Mouse (Mus musculus): ENCODE measurements around the gene Magi2.

Magi2 gene

DNA sequence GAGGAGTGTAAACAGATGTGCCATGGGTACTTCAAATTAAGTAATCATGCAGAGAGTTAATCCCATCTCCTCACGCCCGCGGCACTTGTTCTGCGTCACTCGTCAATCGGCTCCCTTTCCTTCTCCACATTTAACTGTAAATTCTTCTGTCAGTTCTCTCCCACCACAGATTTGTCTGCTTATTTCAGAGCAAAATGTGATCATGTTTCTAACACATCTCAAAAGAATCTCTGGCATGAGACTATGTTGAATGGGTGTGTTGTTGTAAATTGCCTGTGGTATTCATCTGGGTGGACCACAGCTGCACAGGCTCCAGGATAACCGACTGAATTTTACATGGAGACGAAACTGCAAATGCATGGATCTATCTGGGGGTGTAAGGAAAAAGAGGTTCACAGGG lies 1408.0 kb downstream of the Magi2 start:
- DNase-seq (ENCODE audit: low read depth in 2 of 2, low spot score in 2 of 2): no peak

DNA sequence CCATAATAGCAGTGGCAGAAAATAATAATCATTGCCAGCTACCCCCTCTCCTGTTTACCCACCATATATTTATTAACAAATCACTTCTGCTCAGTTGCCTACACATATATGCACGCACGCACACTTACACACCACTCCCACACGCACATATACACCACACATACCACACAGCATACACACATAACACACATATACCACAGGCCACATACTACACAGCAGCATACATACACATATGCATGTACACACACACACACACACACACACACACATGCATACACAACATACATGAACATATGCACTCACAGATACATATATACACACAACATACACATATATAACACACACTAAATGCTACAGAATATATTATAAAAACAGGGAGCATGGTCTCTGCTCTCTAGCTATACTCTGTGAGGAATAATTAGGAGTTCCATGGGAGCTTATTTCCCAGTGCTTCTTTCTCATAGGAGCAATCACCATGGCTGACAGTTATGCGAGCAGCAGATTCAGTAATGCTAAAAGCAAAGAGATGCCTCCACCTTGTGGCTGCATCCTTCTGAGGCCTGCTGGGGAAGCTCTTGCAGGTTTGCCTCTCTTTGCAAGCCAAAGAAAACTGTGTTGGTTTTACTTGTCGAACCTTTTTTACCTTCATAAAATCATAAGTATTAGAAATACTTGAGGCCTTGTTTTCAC lies 1410.6 kb downstream of the Magi2 start:
- DNase-seq (ENCODE audit: low read depth in 2 of 2, low spot score in 2 of 2): no peak

DNA sequence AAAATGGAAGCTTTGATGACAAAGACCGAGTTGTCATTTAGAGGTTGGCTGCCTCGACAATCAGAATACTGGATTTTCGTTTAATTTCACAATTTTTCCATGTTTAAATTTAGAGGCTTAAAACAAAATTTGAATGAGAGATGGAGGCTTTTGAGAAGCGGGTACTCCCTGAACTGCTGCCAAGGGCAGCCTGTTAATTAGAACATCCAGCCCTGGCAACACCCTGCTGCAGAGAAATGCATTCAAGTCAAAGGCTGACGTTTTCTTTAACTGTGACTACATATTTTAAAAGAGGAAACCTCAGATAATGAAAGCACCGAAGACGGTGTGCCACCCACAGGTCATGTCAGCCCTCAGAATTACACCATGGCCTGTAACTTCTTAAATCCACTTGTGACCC lies 1415.4 kb downstream of the Magi2 start:
- DNase-seq (ENCODE audit: low read depth in 2 of 2, low spot score in 2 of 2): no peak

DNA sequence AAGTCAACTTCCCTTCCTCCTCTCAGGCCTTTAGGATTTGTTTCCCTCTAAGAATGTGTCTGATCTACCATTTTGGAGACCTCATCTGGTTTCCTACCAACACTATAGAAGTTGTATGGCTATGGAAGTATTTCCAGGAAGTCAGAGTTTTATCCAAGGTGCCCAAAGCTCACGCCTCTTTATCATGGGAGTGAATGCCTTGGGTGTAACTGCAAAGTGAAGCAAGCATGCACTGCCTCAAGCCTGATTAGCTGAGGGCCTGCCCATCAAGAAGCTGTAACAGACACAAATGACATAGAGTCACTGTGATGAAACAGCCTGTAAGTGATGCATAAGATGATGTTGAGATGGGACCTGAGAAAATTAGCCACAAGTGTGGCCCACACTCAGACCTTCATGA lies 1416.9 kb downstream of the Magi2 start:
- DNase-seq (ENCODE audit: low read depth in 2 of 2, low spot score in 2 of 2): no peak

DNA sequence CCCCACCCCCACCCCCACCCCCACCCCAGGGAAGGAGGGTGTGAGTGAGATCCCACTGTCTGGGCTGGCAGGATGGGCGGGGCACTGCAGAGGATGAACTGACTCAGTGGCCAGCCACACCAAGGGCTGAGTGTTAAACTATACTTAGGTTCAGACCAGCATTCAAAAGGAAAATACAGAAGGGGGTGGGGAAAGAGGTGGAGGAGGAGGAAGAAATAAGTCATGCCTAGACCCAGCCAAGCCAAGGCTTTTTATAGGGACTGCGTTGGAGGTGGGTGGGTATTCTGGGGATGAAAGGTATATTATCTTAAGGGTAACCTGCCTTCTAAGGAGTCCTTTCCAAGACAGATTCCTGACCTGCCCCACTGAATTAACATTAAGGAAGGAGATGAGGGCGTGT lies 1420.1 kb downstream of the Magi2 start:
- no peak for DNase-seq (ENCODE audit: low read depth in 2 of 2, low spot score in 2 of 2)

DNA sequence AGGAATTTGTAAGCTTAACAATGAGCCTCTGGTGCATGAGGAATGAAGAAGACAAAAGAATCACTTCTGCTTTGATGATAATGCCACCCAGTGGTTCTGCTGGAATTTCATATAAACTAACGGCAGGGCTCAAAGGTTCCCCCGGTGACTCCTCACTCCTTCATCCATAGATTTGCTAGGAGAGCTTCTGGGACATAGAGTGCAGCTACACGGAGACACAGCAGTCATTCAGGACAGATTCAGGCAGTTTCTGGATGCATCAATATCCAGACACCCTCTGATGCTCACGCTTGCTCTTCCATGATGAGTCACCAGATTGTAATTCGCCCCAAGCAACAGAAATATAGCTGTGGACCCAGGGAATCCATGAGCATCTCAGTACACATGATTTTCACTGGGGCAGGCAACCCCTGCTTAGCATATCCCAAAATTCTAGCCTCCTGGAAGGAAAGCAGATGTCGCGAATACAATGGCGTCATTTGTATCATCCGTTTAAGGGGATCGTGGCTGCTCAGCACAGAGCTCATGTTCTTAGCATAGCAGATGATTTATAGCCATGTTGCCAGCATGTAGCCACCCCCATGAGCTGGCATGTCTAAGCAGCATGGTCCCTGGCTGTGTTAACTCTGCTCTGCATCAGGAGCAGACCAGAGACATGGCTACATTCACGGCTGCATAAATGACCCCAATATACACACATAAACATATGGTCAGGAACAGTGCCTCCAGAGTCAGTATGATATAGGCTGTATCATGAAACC lies 1426.8 kb downstream of the Magi2 start:
- no peak for DNase-seq (ENCODE audit: low read depth in 2 of 2, low spot score in 2 of 2)

DNA sequence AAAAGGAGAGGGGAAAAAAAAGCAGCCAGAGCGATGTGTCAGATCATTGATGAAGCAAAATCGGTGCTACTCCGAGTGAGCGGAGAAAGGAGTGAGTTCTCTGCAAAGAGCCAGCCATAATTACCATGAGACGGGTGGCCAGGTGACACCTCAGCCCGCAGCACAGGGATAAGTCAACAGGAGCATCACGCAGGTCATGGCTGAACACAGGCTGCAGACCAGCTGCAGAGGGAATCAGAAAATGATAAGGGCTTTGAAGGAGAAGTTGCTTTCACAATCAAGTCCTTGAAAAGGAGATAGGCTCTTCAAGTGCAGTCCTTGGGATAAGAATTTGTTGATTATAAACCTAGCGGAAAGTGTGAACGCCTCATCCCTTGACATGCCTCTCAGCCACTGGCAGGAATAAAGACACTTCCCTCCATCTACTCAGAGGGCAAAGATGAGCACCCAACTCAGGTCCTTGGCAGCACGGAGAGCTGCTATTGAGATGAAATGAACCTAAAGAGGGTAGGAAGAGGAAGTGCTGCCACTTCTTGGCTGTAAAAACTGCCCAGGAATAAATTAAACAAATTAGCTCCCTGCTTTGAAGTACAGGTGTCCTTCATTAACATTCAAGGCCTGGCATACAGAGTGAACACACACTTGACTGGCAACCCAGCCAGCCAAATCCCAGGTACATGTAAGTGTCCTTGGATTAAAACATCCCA lies 1428.1 kb downstream of the Magi2 start:
- no peak for DNase-seq (ENCODE audit: low read depth in 2 of 2, low spot score in 2 of 2)

DNA sequence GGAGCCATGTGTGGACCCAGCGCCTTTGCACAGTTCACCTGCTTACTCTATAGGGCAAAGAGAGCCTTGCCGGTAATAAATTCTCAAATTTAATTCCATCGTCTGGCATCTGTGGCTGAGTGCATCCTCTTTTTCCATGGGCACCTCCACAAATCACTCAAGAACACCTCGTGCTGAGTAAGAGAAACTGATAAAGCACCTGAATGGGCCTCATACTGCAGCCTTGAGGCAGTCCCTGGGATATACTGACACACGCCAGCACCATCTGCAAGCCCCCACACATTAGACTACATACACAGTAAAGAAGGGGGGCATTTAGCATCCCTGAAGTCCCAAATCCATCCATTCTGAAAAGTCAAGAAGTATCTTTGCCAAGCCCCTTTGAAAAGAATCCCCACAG lies 1430.2 kb downstream of the Magi2 start:
- no peak for DNase-seq (ENCODE audit: low read depth in 2 of 2, low spot score in 2 of 2)

DNA sequence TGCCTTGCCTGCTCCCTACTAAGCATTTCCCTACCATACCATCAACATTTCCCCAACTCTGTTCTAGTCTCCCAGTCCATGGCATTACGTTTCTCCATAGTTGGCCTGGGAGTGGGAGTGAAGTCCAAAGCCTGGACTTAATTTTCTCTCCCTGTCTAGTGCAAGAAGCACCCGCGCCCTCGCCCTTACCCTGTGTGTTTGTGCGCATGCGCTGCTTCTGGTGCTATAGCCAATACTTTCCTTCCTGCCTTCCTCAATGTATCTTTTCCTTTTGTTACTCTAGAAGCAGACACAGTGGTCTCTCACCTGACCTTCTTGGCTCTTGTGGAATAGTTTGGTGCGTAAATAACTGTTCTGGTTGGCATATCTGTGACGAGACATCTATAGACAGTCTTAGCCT lies 1440.8 kb downstream of the Magi2 start:
- DNase-seq (ENCODE audit: low read depth in 2 of 2, low spot score in 2 of 2): no peak

DNA sequence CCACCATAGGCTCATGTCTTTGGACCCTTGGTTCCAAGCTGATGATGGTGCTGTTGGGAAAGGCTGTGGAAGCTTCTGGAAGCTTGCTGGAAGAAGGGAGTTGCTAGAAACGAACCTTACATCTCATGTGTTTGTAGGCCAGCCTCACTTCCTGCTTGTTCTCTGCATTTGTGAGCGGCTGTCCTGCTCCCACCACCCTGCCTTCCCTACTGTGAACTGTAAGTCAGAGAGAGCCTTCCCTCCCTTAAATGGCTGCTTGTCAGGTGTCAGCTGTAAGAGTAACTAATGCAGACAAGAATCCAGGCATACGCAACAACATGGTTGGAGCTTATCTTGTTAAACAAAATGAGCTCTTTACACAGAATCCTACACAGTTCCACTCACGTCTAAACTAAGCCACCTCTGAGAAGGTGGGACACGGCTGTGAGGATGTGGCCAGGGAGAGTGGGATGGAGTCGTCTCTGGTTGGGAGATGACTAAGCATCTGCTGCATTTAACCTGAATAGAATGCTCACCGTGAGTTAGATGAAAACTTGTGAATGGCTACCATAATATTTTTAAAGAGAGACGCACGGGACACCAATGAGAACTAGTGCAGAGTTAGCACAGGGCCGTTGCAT lies 1442.0 kb downstream of the Magi2 start:
- no peak for DNase-seq (ENCODE audit: low read depth in 2 of 2, low spot score in 2 of 2)

DNA sequence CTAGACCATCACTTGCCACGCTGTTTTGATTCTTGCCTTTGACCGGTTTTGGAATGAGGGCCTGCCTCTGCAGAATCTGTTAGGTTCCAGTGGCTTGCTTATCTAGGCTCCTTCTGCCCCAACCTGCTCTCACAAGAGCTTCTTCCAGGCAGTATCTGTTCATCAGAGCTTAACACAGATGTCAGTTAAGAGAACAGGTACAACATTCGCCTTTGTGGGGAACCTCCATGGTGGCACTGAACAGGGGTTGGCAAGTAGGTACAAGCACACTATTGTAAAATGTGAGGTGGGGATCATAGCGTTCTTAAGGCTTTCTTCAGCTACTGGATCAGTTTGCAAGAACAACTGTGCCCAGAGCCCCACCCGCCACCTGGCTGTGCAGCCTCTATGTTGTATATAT lies 1442.6 kb downstream of the Magi2 start:
- no peak for DNase-seq (ENCODE audit: low read depth in 2 of 2, low spot score in 2 of 2)

DNA sequence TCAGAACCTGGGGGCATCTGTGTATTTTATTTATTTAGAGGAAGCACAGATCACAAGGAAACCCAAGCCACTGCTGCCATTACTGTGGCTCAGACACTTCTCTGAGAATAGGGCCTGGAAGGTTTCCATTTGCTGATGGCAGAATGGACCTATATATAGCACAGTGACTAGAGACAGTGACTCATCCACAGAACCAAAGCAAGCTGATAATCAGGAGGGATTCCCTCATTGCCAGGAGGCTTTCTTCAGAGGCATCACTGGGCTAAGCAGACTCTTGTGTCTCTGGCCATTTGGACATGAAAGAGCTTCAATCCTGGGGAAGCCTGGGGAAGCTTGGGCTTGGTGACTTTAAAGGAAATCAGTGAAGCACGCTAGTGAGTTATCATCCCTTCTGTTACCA lies 1445.0 kb downstream of the Magi2 start:
- no peak for DNase-seq (ENCODE audit: low read depth in 2 of 2, low spot score in 2 of 2)

DNA sequence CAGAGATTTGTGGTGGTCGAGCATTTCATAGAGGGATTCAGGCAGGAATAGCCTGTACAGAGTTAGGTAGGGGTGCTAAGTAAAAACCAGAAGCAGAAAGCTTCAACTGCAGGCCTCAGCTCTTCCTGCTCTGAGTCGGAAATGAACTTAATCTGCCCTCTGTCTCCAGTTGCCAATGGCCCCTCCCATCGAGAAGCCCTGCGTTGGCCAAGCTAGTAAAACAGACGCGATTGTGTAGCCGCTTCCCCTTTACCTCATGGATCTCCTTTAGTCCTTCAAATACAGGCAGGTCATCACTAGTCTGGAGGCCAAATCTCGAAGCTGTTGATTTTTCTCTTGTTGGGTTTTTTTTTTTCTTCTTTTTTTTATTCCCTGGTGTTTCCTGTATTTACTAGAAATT lies 1447.7 kb downstream of the Magi2 start:
- no peak for DNase-seq (ENCODE audit: low read depth in 2 of 2, low spot score in 2 of 2)

DNA sequence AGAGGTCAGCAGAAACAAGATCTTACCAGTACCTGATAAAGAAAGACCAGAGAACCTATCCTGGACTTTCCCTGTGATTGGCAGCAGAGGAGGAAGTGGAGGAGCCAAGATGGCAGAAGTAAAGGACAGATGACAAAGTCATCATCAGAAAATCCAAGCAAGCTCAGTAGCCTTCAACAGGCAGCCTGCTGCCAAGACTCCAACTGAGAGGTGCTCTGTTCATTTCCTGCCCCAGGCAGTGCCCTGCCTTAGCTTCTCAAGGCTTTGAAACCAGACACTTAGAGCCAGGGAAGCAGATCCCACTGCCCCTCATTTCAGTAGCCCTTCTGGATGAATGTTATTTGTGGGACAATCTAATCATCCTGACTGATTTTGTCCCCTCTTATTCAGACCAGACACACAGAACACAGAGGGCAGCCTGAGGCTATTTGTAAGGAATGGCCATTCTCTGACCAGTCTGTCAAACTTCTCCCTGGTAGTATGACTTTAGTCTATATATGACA lies 1448.4 kb downstream of the Magi2 start:
- DNase-seq (ENCODE audit: low read depth in 2 of 2, low spot score in 2 of 2): no peak

DNA sequence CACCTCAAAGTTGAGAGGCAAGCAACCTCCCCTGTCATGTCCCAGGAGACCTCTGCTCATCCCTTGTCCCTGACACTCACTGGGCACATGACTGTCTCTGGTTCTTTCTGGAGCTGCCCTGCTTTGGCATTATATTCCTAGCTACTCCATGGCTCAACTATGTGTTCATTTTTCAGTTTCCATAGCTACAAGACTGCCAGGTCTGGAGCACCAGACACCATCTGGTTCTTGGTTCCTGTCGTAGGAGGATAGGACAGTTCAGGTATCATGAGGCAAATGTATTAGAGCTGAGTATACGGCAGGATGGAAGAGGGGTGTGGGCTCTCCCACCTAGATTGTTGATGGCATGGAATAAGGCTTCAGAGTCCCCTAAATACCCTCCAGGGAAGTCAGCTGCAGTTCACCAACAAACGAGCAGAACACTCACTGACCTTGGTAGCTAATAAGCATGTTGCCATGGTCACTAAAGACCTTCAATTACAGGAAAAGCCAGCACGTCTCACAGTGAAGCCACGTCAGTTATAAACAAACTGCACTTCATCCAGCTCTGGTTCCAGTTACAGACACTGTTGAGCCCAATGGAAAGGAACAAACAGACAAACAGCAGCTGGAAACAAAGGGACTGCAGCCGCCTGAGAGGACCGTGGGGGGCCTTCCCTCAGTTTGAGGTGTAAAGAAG lies 1449.5 kb downstream of the Magi2 start:
- DNase-seq (ENCODE audit: low read depth in 2 of 2, low spot score in 2 of 2): no peak

DNA sequence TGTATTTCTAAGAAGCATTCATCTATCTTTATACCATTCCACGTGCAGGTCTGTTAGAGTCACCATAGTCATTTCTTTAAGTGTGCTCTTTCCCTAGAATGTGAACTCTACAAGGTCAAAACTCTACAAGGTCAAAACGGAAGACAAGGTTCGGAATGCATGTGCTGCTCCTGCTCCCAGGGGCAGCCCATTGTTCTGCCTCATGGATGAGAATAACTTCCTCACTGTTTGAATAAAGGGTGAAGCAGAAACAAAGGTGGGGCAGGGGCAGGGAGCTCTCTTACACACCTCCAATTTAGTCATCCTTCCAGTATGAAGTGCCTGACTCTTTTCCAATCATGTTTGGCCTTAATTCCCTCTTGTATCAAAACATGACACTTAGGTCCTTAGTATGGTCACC lies 1450.4 kb downstream of the Magi2 start:
- DNase-seq (ENCODE audit: low read depth in 2 of 2, low spot score in 2 of 2): no peak

DNA sequence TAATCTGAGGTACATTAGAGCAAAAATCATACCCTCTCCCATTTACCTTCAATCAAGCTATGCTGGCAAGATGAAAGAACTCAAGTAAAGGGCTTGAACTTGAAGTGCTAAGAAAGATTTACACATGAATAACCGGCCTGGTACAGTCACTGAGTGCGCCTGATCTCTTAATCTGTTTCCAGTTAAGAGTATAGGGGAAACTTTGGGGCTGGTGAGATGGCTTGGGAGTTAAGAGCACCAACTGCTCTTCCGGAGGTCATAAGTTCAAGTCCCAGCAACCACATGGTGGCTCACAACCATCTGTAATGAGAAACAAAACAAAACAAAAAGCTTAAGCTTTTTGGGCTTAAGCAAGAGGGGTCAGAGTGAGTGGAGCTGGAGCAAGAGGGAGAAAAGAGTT lies 1451.7 kb downstream of the Magi2 start:
- no peak for DNase-seq (ENCODE audit: low read depth in 2 of 2, low spot score in 2 of 2)

DNA sequence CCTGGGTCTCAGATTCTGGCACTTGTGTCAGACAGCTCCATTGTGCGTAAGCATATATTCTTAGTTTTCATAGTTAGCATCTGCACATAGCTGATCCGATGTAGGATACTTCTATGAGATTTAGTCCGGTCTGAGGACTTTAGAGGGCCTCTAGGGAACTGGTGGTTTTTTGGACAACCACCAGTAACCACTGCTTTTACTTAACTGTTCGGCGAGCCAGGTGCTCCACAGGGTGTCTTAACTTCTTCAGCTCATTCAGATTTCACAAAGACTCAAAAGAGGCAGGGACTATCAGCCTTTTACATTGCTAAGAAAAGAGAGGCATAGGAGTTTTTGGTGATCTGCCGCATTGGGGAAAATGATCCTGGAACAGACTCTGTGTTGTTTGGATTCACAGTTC lies 1453.1 kb downstream of the Magi2 start:
- DNase-seq (ENCODE audit: low read depth in 2 of 2, low spot score in 2 of 2): no peak

DNA sequence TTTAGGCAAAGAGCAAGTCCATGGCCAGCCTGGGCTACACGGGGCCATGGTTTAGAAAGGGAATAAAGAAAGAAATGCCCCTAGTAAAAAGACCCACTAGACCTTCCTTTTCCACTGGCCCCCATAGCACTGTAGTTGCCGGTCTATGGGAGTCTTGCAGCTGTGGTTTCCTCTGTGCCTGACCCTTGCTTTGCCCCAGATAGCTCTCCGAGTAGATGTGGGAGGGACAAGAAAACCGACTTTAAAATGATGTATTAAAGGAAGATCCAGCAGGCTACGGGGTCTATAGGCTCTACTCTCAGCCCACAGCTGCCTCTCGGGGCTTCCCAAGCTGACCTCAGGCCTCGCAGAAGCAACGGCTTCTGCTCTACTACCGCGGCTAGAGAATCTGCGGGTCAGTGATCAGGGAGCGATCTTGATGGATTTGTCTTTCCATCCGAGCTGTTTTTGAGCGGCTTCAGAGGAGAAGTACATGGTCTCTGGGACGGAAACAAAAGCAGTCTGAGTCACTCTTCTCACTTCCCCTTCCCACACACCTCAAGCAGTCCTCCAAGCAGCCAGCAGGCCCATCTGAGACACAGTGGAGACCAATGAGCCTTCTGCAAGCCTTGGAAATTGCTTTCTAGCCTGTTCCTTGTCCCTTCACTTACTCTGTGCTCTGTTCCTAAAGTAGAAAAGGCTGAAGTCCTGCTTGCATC lies 1454.1 kb downstream of the Magi2 start:
- no peak for DNase-seq (ENCODE audit: low read depth in 2 of 2, low spot score in 2 of 2)

DNA sequence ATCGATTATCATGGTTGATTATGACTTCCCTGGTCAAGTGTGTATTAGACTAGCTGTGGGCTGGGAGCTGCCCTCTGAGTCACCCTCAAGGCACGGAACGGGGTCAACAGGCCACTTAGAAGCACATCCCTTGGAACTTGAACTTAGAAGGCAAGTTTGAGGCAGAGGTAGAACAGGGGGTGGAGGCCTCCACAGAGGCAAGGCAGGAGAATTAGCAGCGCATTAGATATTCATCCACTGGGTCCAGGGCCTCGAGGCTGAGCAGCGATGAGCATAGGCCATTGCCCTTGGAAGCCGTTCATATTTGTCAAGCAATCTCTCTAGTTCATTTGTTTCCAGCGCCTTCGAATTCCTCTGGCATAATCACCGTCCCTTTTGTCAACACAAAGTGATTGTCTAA lies 1454.8 kb downstream of the Magi2 start:
- DNase-seq (ENCODE audit: low read depth in 2 of 2, low spot score in 2 of 2): no peak

DNA sequence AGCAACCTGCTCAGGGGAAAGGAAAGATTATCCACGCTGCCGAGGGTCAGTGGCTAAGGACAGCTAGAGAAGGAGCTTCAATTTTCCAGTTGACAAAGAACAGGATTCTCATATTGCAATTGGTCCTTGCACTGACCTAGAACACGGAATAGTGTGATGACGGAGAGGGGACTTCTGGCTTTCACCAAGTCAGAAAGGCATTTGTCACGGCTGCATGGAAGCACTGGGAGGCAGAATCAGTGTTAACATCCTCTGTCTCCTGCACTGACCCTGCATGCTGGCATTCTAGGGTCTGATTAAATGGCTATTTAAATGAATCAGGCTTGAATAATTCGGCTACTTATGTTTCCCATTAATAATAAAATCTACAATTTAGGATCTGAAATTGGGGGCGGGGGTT lies 1455.4 kb downstream of the Magi2 start:
- no peak for DNase-seq (ENCODE audit: low read depth in 2 of 2, low spot score in 2 of 2)
